Mouse (Mus musculus): ENCODE measurements around the gene Olfm4. TPM values are rescaled to one million over a fixed set of nuclear protein-coding genes. Genes with fewer than 3 reads are reported as not detected.

The Olfm4 gene
- polyA plus RNA-seq, 1 experiment from 2014 or later: 94.5 TPM

GRCm38 (mm10) chr14:80007686-80008085 lies 23.8 kb downstream of the Olfm4 start:
- Histone ChIP-seq H3K9me3 (ENCODE audit: control insufficient read depth, low read length) (no peaks in the 10 kb centered on the region), H3K4me3 (ENCODE audit: low read depth, low read length) (no peak overlapping the region), H3K4me1 (replicated peaks; ENCODE audit: control insufficient read depth, insufficient read depth) (no peaks in the 10 kb centered on the region), H3K9ac (ENCODE audit: low read length) (no peak overlapping the region), H3K36me3 (ENCODE audit: control insufficient read depth, insufficient read depth, low read length) (no peaks in the 10 kb centered on the region), H3K27ac (replicated peaks) (no peak overlapping the region), H3K27me3 (ENCODE audit: control insufficient read depth, insufficient read depth, low read length) (no peaks in the 10 kb centered on the region), H3K4me2 (replicated peaks; ENCODE audit: low read depth) (no peak overlapping the region)
- WGBS: 82% methylated on average over 3 of the region's 3 CpGs
- DNase-seq (ENCODE audit: low spot score) (no peak), ATAC-seq (ENCODE audit: low FRiP score, low TSS enrichment) (no peak)
- TF ChIP-seq EP300 (optimal IDR thresholded peaks at IDR 0.05): no peak
- no peak for TF ChIP-seq CTCF (IDR thresholded peaks at IDR 0.05; ENCODE audit: low read depth)

- Histone ChIP-seq H3K9ac (ENCODE audit: low read length) (no peak overlapping the region), H3K27me3 (ENCODE audit: control insufficient read depth, insufficient read depth, low read length) (no peaks in the 10 kb centered on the region), H3K4me2 (replicated peaks; ENCODE audit: low read depth) (no peak overlapping the region), H3K36me3 (ENCODE audit: control insufficient read depth, insufficient read depth, low read length) (no peaks in the 10 kb centered on the region), H3K4me1 (replicated peaks; ENCODE audit: control insufficient read depth, insufficient read depth) (no peaks in the 10 kb centered on the region), H3K4me3 (ENCODE audit: low read depth, low read length) (no peak overlapping the region), H3K9me3 (ENCODE audit: control insufficient read depth, low read length) (no peaks in the 10 kb centered on the region), H3K27ac (replicated peaks) (no peak overlapping the region)
- DNase-seq (ENCODE audit: low spot score): no peak
- ATAC-seq (ENCODE audit: low FRiP score, low TSS enrichment): no peak
- WGBS: 87% methylated on average over 3 of the region's 3 CpGs
- TF ChIP-seq EP300 (optimal IDR thresholded peaks at IDR 0.05): no peak
- no peak for TF ChIP-seq CTCF (IDR thresholded peaks at IDR 0.05; ENCODE audit: low read depth)
Observed at GRCm38 (mm10) chr14:80010426-80010825, 26.5 kb downstream of the Olfm4 start.

- Histone ChIP-seq H3K4me2 (replicated peaks; ENCODE audit: low read depth) (no peak overlapping the region), H3K9ac (ENCODE audit: low read length) (no peak overlapping the region), H3K4me3 (ENCODE audit: low read depth, low read length) (no peak overlapping the region), H3K4me1 (replicated peaks; ENCODE audit: control insufficient read depth, insufficient read depth) (no peaks in the 10 kb centered on the region; the same call in 1 of the 2 replicates), H3K9me3 (ENCODE audit: control insufficient read depth, low read length) (no peaks in the 10 kb centered on the region), H3K27ac (replicated peaks) (no peak overlapping the region), H3K27me3 (ENCODE audit: control insufficient read depth, insufficient read depth, low read length) (no peaks in the 10 kb centered on the region), H3K36me3 (ENCODE audit: control insufficient read depth, insufficient read depth, low read length) (no peaks in the 10 kb centered on the region)
- 53% methylated on average over 6 of the region's 6 CpGs for WGBS
- ATAC-seq (ENCODE audit: low FRiP score, low TSS enrichment) (no peak), DNase-seq (ENCODE audit: low spot score) (no peak)
- no peak for TF ChIP-seq CTCF (IDR thresholded peaks at IDR 0.05; ENCODE audit: low read depth)
- TF ChIP-seq EP300 (optimal IDR thresholded peaks at IDR 0.05): no peak
Observed at GRCm38 (mm10) chr14:80014966-80015365, 31.1 kb downstream of the Olfm4 start.

- Histone ChIP-seq H3K9me3 (ENCODE audit: control insufficient read depth, low read length) (no peaks in the 10 kb centered on the region), H3K4me1 (replicated peaks; ENCODE audit: control insufficient read depth, insufficient read depth) (no peaks in the 10 kb centered on the region; the same call in 1 of the 2 replicates), H3K36me3 (ENCODE audit: control insufficient read depth, insufficient read depth, low read length) (no peaks in the 10 kb centered on the region), H3K27ac (replicated peaks) (no peak overlapping the region), H3K4me2 (replicated peaks; ENCODE audit: low read depth) (no peak overlapping the region), H3K4me3 (ENCODE audit: low read depth, low read length) (no peak overlapping the region), H3K9ac (ENCODE audit: low read length) (no peak overlapping the region), H3K27me3 (ENCODE audit: control insufficient read depth, insufficient read depth, low read length) (no peaks in the 10 kb centered on the region)
- DNase-seq (ENCODE audit: low spot score): peak; percentile 39
- no peak for ATAC-seq (ENCODE audit: low FRiP score, low TSS enrichment)
- no peak for TF ChIP-seq CTCF (IDR thresholded peaks at IDR 0.05; ENCODE audit: low read depth)
- TF ChIP-seq EP300 (optimal IDR thresholded peaks at IDR 0.05): no peak
Observed at GRCm38 (mm10) chr14:80016112-80016511, 32.2 kb downstream of the Olfm4 start.

- no peak overlapping the region for H3K9ac ChIP-seq (ENCODE audit: low read length)
- H3K27ac ChIP-seq (replicated peaks): no peak overlapping the region
- no peaks in the 10 kb centered on the region for H3K36me3 ChIP-seq (ENCODE audit: control insufficient read depth, insufficient read depth, low read length)
- no peaks in the 10 kb centered on the region for H3K4me1 ChIP-seq (replicated peaks; ENCODE audit: control insufficient read depth, insufficient read depth)
- no peaks in the 10 kb centered on the region for H3K27me3 ChIP-seq (ENCODE audit: control insufficient read depth, insufficient read depth, low read length)
- no peak for TF ChIP-seq CTCF (IDR thresholded peaks at IDR 0.05; ENCODE audit: low read depth)
- TF ChIP-seq EP300 (optimal IDR thresholded peaks at IDR 0.05): no peak
- no peak overlapping the region for H3K4me3 ChIP-seq (ENCODE audit: low read depth, low read length)
- no peak for DNase-seq (ENCODE audit: low spot score)
- H3K4me2 ChIP-seq (replicated peaks; ENCODE audit: low read depth): no peak overlapping the region
- H3K9me3 ChIP-seq (ENCODE audit: control insufficient read depth, low read length): no peaks in the 10 kb centered on the region
- WGBS: 58% methylated on average over 6 of the region's 6 CpGs
- ATAC-seq (ENCODE audit: low FRiP score, low TSS enrichment): peak; percentile 29; the same call in 1 of the 2 replicates
Observed at GRCm38 (mm10) chr14:80026078-80026477, 42.2 kb downstream of the Olfm4 start.

GRCm38 (mm10) chr14:80029297-80030001 lies 45.6 kb downstream of the Olfm4 start:
- no peak for TF ChIP-seq EP300 (optimal IDR thresholded peaks at IDR 0.05)
- TF ChIP-seq CTCF (IDR thresholded peaks at IDR 0.05; ENCODE audit: low read depth): no peak
- H3K4me2 ChIP-seq (replicated peaks; ENCODE audit: low read depth): no peak overlapping the region
- WGBS: 57% methylated on average over 3 of the region's 3 CpGs
- ATAC-seq (ENCODE audit: low FRiP score, low TSS enrichment): no peak
- no peaks in the 10 kb centered on the region for H3K36me3 ChIP-seq (ENCODE audit: control insufficient read depth, insufficient read depth, low read length)
- no peaks in the 10 kb centered on the region for H3K27me3 ChIP-seq (ENCODE audit: control insufficient read depth, insufficient read depth, low read length)
- H3K9ac ChIP-seq (ENCODE audit: low read length): no peak overlapping the region
- H3K4me1 ChIP-seq (replicated peaks; ENCODE audit: control insufficient read depth, insufficient read depth): no peaks in the 10 kb centered on the region
- DNase-seq (ENCODE audit: low spot score): no peak
- no peaks in the 10 kb centered on the region for H3K9me3 ChIP-seq (ENCODE audit: control insufficient read depth, low read length)
- no peak overlapping the region for H3K4me3 ChIP-seq (ENCODE audit: low read depth, low read length)
- no peak overlapping the region for H3K27ac ChIP-seq (replicated peaks)
